Mouse (Mus musculus): Measurements from ENCODE around the gene Bpnt1. TPM values are rescaled to one million over a fixed set of nuclear protein-coding genes. Genes with fewer than 3 reads are reported as not detected.

The Bpnt1 gene
- 10.3 and 11.1 TPM in 2 replicates for polyA plus RNA-seq (2015; fragmentation: Nextera tagmentation; extraction: Ambion mirVana)

DNA sequence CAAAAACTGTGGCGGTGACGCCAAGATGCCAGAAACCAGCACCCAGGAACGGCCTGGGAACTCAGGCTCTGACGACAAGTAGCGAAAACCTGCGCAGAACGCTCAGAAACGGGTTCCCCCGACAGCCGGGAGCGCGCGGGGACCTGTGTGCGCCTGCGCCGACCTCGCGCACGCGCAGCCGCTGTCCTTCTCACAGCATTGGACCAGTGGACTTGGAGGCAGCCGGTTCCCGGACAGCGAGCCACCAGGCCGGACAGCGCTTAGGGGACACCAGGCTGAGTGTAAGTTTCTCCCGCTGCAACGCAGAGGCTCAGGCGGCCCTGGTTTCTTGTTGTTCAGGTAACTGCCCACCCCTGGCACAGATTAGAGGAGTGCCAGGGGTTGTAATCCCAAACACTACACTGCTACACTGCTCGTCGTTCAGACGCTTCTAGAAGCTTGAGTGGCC is at the start of gene Bpnt1:
TSS of gene Bpnt1 (plus strand) at position 167 of the 448 bp plus-strand sequence.
- ATAC-seq (ENCODE audit: insufficient read depth), result peak; percentile 60
- Histone ChIP-seq H3K36me3 (replicated peaks) (peaks cover 3% of the 10 kb centered on the region; the same call in 1 of the 2 replicates), H3K27me3 (no peaks in the 10 kb centered on the region), H3K4me1 (replicated peaks) (peaks cover 46% of the 10 kb centered on the region), H3K4me3 (replicated peaks) (peak within 1 kb of the TSS; percentile 64), H3K27ac (replicated peaks) (peak within 1 kb of the TSS; percentile 86), H3K9me3 (replicated peaks) (no peaks in the 10 kb centered on the region), H3K9ac (peak within 1 kb of the TSS; percentile 60), H3K4me2 (peak within 1 kb of the TSS; percentile 89)
- under 1% methylated on average over 32 of the region's 32 CpGs for WGBS (ENCODE audit: insufficient replicate concordance)

DNA sequence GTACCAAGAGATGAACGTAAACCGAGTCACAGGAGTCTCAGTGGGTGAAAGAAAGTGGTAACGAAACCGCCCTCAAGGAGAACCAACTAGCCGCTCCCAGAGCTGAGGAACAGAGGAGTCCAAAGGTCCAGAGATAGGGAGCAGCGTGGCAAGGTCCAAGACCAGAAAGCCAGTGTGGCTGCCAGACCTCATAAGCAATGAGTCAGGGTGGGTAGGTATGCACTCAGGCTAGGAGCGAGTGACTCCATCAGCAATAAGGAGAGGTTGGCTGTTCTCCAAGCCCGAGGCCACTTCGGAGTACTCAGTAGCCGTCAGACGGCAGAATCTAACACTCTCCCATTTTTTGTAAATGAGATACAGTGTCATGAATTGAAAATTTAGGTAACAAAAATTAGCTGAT is 49.1 kb upstream of the Bpnt1 start:
- H3K4me2 ChIP-seq, result no peak overlapping the region
- no peak overlapping the region for H3K27ac ChIP-seq (replicated peaks)
- H3K4me3 ChIP-seq (replicated peaks), result no peak overlapping the region
- no peaks in the 10 kb centered on the region for H3K27me3 ChIP-seq
- H3K9ac ChIP-seq, result no peak overlapping the region
- 86% methylated on average over 11 of the region's 11 CpGs for WGBS (ENCODE audit: insufficient replicate concordance)
- H3K4me1 ChIP-seq (replicated peaks), result no peaks in the 10 kb centered on the region
- H3K36me3 ChIP-seq (replicated peaks), result peaks cover 83% of the 10 kb centered on the region
- ATAC-seq (ENCODE audit: insufficient read depth), result no peak
- H3K9me3 ChIP-seq (replicated peaks), result no peaks in the 10 kb centered on the region

DNA sequence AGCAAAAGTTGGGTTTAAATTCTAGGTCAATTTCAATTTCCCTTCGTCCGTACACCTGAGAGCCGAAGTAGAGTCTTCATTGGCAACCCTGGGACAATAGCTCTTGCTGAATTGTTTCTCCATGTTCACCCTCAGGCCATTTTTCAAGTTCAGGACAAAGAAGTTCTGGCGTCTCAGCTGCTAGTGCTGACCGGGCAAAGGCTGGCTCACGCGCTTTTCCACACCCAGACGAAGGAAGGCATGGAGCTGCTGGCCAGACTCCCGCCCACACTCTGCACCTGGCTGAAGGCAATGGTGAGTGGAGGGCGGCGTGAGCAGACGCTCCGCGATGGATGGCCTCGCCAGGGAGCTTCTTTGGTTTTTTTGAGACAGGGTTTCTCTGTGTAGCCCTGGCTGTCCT is 48.7 kb upstream of the Bpnt1 start:
- H3K4me3 ChIP-seq (replicated peaks), result no peak overlapping the region
- H3K27me3 ChIP-seq, result no peaks in the 10 kb centered on the region
- no peak overlapping the region for H3K4me2 ChIP-seq
- no peaks in the 10 kb centered on the region for H3K4me1 ChIP-seq (replicated peaks)
- H3K27ac ChIP-seq (replicated peaks), result no peak overlapping the region
- 83% methylated on average over 15 of the region's 15 CpGs for WGBS (ENCODE audit: insufficient replicate concordance)
- no peak for ATAC-seq (ENCODE audit: insufficient read depth)
- no peak overlapping the region for H3K9ac ChIP-seq
- H3K9me3 ChIP-seq (replicated peaks), result no peaks in the 10 kb centered on the region
- peaks cover 83% of the 10 kb centered on the region for H3K36me3 ChIP-seq (replicated peaks)

DNA sequence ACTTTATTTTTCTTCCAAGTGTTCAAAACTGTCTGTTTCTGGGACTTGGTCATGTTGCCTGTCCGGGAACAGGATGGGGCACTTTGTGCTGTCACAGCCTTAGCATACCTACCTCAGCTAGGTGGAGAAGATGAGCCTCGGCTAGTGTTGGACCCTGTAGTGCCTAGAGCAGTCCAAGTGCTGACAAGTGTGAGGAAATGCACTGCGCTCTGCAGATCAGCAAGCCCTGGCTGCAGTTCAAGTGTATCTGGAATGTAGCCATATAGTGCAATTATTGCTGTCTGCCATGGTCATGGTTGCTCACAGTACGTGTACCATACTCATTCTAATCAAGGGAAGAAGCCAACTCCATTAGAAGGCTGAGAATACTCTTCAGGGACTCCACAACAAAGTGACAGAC is 47.2 kb upstream of the Bpnt1 start:
- 80% methylated on average over 4 of the region's 4 CpGs for WGBS (ENCODE audit: insufficient replicate concordance)
- Histone ChIP-seq H3K27me3 (no peaks in the 10 kb centered on the region), H3K36me3 (replicated peaks) (peaks cover 75% of the 10 kb centered on the region)

DNA sequence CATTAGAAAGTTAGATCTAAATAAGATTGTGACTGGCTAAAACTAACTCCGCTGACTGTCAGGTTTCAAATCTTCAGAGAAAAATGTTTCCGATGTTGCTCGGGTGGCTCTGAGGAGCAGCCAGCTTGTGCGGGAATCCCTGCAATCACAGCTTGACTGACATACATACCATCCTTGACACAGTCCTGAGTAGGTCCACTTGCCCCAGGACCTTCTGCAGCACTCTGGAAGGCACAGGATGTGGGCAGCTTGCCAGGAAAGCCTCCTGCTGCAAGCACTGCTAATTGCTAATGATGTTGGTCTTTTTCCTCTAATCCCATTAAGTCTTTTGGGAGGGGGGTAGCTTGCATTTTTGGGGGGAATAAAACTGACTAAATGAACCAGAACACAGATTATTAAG is 46.8 kb upstream of the Bpnt1 start:
- Histone ChIP-seq H3K4me1 (replicated peaks) (no peaks in the 10 kb centered on the region), H3K9me3 (replicated peaks) (no peaks in the 10 kb centered on the region), H3K4me2 (no peak overlapping the region), H3K27ac (replicated peaks) (no peak overlapping the region), H3K27me3 (no peaks in the 10 kb centered on the region), H3K9ac (no peak overlapping the region), H3K36me3 (replicated peaks) (peaks cover 72% of the 10 kb centered on the region), H3K4me3 (replicated peaks) (no peak overlapping the region)
- WGBS (ENCODE audit: insufficient replicate concordance), result 87% methylated on average over 4 of the region's 4 CpGs
- no peak for ATAC-seq (ENCODE audit: insufficient read depth)

More for the DNA sequence above, 47.2 kb upstream of the Bpnt1 start:
- H3K9me3 ChIP-seq (replicated peaks), result no peaks in the 10 kb centered on the region
- no peak overlapping the region for H3K4me3 ChIP-seq (replicated peaks)
- no peak overlapping the region for H3K4me2 ChIP-seq
- H3K27ac ChIP-seq (replicated peaks), result no peak overlapping the region
- no peaks in the 10 kb centered on the region for H3K4me1 ChIP-seq (replicated peaks)
- no peak overlapping the region for H3K9ac ChIP-seq
- ATAC-seq (ENCODE audit: insufficient read depth), result peak; percentile 44; the same call in 1 of the 2 replicates

DNA sequence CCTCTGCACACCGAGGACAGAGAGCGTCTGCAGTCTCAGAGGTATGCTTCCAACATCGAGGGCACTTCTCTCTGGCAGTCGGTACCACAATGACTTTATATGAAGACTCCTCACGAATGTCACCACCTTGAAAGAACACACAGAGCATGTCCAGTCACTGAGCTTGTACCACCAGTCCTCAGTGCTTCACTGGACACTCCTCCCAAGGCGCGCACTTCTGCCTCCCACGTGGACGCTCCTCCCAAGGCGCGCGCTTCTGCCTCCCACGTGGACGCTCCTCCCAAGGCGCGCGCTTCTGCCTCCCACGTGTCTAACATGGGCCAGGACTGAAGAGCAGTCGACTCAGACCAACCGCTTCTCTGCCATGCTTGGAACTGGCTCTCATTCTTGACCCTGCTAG is 44.9 kb upstream of the Bpnt1 start:
- no peaks in the 10 kb centered on the region for H3K27me3 ChIP-seq
- no peak overlapping the region for H3K4me2 ChIP-seq
- ATAC-seq (ENCODE audit: insufficient read depth), result no peak
- H3K27ac ChIP-seq (replicated peaks), result no peak overlapping the region
- H3K9ac ChIP-seq, result no peak overlapping the region
- 89% methylated on average over 20 of the region's 20 CpGs for WGBS (ENCODE audit: insufficient replicate concordance)
- no peak overlapping the region for H3K4me3 ChIP-seq (replicated peaks)
- H3K9me3 ChIP-seq (replicated peaks), result no peaks in the 10 kb centered on the region
- H3K36me3 ChIP-seq (replicated peaks), result peaks cover 79% of the 10 kb centered on the region
- no peaks in the 10 kb centered on the region for H3K4me1 ChIP-seq (replicated peaks)

DNA sequence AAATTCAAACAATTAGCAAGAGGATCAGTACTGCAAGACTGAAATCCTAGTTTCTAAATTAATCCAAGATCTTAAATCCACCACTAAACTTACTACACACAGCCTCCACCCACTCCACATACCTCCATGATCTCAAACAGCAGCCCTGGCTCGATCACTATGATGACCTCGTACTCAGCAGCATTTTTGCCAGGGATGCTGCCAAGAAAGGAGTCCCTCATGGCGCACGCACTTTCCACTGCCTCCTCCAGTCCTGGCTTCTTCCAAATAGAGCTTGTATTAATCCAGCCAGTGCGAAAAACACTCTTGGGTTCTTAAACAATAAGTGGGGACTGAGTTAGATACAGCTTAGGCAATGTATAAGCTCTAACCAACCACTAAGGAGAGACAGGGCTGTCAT is 42.7 kb upstream of the Bpnt1 start:
- no peaks in the 10 kb centered on the region for H3K27me3 ChIP-seq
- no peak overlapping the region for H3K4me3 ChIP-seq (replicated peaks)
- no peaks in the 10 kb centered on the region for H3K9me3 ChIP-seq (replicated peaks)
- no peak overlapping the region for H3K27ac ChIP-seq (replicated peaks)
- H3K36me3 ChIP-seq (replicated peaks), result peaks cover 80% of the 10 kb centered on the region
- no peak for ATAC-seq (ENCODE audit: insufficient read depth)
- no peak overlapping the region for H3K9ac ChIP-seq
- WGBS (ENCODE audit: insufficient replicate concordance), result 77% methylated on average over 5 of the region's 5 CpGs
- H3K4me2 ChIP-seq, result no peak overlapping the region
- no peaks in the 10 kb centered on the region for H3K4me1 ChIP-seq (replicated peaks)

DNA sequence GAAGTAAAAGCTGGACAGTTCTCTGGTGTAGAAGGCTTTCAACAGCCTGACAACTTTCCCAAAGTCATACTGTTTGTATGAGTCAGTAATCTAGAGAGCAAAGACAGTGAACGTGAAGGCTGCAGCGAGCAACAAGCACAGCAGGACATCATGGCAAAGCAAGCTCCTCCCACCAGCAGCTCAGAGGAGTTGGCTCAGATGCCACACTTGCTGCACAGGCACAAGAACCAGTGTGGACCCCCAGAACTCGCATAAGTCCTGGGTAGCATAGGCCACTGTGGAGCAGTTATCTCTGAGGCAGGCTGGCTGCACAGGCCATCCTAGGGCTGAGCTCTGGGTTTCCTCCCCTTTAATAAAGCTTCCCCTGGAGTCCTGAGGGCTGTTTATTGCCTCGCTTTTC is 40.6 kb upstream of the Bpnt1 start:
- Histone ChIP-seq H3K27ac (replicated peaks) (no peak overlapping the region), H3K9ac (no peak overlapping the region), H3K36me3 (replicated peaks) (peaks cover 79% of the 10 kb centered on the region), H3K9me3 (replicated peaks) (no peaks in the 10 kb centered on the region), H3K4me3 (replicated peaks) (no peak overlapping the region), H3K4me2 (no peak overlapping the region), H3K27me3 (no peaks in the 10 kb centered on the region), H3K4me1 (replicated peaks) (no peaks in the 10 kb centered on the region)
- 77% methylated on average over 4 of the region's 4 CpGs for WGBS (ENCODE audit: insufficient replicate concordance)
- ATAC-seq (ENCODE audit: insufficient read depth), result no peak

DNA sequence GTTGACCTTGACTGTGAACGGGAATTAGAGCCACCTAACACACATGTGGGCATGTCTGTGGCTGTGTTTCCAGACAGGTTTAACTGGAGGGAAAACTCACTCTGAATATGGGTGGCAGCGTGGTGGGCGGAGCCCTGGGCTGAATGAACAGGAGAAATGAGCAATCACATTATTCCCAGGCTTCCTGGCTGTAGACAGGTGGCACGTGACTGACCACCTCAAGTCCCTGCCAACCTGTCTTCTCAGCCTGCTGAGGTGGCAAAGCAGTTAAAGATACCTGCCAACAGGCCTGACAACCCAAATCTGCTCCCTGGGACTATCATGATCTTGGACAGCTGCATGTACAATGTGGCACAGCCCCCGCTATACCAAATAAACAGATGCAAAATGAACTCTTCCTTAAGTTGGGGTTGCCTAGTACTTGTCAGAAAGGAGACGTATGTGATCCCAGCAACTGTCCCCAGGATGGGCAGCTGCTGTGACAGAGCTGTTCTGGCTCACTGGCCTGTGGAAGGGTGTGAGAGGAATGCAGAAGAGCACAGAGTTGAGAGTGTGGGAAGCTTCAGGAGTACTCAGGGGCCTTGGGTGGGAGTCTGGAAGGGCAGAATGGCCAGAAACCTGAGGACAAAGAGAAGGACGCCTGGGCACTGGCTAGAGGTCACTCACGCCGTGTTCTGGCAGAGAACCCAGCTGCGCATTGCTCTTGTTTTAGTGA is 39.1 kb upstream of the Bpnt1 start:
- no peak overlapping the region for H3K4me2 ChIP-seq
- WGBS (ENCODE audit: insufficient replicate concordance), result 76% methylated on average over 10 of the region's 10 CpGs
- ATAC-seq (ENCODE audit: insufficient read depth), result no peak
- no peaks in the 10 kb centered on the region for H3K9me3 ChIP-seq (replicated peaks)
- no peaks in the 10 kb centered on the region for H3K27me3 ChIP-seq
- no peaks in the 10 kb centered on the region for H3K4me1 ChIP-seq (replicated peaks)
- no peak overlapping the region for H3K4me3 ChIP-seq (replicated peaks)
- H3K36me3 ChIP-seq (replicated peaks), result peaks cover 81% of the 10 kb centered on the region
- no peak overlapping the region for H3K9ac ChIP-seq
- no peak overlapping the region for H3K27ac ChIP-seq (replicated peaks)

DNA sequence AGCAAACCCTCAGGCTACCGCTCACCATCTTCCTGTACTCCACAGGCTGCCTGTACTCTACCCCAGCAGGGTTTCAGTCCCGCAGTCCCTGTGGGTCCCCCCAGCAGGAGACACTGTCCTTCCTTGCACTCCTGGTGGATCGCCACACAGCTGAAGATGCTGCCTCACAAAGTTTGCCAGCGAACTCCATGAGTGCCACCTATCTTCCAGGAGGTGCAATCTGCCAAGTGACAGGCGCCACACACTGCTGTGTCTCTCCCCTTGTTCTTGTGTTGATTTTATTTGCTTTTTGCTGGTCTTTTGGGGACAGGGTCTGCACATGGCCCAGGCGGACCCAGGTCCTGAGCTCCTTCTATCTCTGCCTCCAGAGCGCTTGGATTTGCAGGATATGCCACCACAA is 35.1 kb upstream of the Bpnt1 start:
- ATAC-seq (ENCODE audit: insufficient read depth), result no peak
- WGBS (ENCODE audit: insufficient replicate concordance), result 76% methylated on average over 7 of the region's 7 CpGs
- peaks cover 60% of the 10 kb centered on the region for H3K36me3 ChIP-seq (replicated peaks)

DNA sequence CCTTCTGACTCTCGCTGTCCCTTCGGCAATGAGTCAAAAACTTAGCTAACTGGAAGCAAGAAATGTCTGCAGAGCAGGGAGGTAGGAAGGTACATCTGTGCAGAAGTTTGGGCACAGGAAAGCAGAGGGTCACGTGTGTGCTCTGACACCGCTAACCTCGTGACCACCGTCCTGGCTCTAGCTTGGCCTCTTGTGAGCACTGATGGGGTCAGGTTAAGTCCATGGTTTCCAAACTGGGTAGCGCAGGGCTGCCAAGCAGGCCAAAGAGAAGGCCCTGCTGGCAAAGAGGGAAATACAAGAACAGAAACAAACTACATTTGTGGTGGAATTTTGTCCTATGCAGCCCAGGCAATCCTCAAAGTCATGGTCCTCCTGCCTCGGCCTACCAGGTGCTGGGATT is 33.5 kb upstream of the Bpnt1 start:
- no peak for ATAC-seq (ENCODE audit: insufficient read depth)
- peaks cover 53% of the 10 kb centered on the region for H3K36me3 ChIP-seq (replicated peaks)
- WGBS (ENCODE audit: insufficient replicate concordance), result 82% methylated on average over 8 of the region's 8 CpGs
- H3K4me3 ChIP-seq (replicated peaks), result no peak overlapping the region
- no peak overlapping the region for H3K27ac ChIP-seq (replicated peaks)
- H3K9me3 ChIP-seq (replicated peaks), result no peaks in the 10 kb centered on the region
- no peak overlapping the region for H3K4me2 ChIP-seq
- H3K4me1 ChIP-seq (replicated peaks), result no peaks in the 10 kb centered on the region
- no peaks in the 10 kb centered on the region for H3K27me3 ChIP-seq
- H3K9ac ChIP-seq, result no peak overlapping the region

More for the DNA sequence above, 35.1 kb upstream of the Bpnt1 start:
- Histone ChIP-seq H3K4me1 (replicated peaks) (no peaks in the 10 kb centered on the region), H3K4me3 (replicated peaks) (no peak overlapping the region), H3K27ac (replicated peaks) (no peak overlapping the region), H3K9ac (no peak overlapping the region), H3K27me3 (no peaks in the 10 kb centered on the region), H3K4me2 (no peak overlapping the region), H3K9me3 (replicated peaks) (no peaks in the 10 kb centered on the region)

DNA sequence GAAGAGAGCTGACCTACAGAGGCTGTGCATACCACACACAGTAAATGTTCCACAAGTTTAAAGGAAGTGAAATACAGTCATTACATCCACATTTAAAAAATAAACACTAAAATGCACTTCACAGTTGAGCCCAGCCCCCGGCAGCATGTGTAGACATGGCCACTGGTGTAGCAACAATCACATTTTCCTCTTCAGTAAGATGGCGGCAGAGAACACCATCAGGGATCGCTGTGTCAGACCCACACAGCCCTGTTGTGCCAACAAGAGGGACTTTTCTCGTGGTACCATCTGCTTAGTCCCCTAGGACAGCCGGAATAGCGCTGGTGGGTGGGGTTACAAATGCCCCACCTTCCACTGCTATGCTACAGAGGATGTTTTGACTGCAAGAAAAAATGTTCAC is 29.1 kb upstream of the Bpnt1 start:
- H3K9ac ChIP-seq, result no peak overlapping the region
- no peaks in the 10 kb centered on the region for H3K4me1 ChIP-seq (replicated peaks)
- WGBS (ENCODE audit: insufficient replicate concordance), result 82% methylated on average over 6 of the region's 6 CpGs

More for the DNA sequence above, 29.1 kb upstream of the Bpnt1 start:
- ATAC-seq (ENCODE audit: insufficient read depth), result no peak
- Histone ChIP-seq H3K9me3 (replicated peaks) (no peaks in the 10 kb centered on the region), H3K4me3 (replicated peaks) (no peak overlapping the region), H3K27ac (replicated peaks) (no peak overlapping the region), H3K36me3 (replicated peaks) (peaks cover 31% of the 10 kb centered on the region), H3K27me3 (no peaks in the 10 kb centered on the region), H3K4me2 (no peak overlapping the region)

Data from liver, embryonic 15.5 days (tissue).